Mouse (Mus musculus) G1E-ER4 (cell line): ENCODE results near the gene Nipsnap3b. TPM values are rescaled to one million over a fixed set of nuclear protein-coding genes. Genes with fewer than 3 reads are reported as not detected.

Source experiments
- GATA1 ChIP-seq: IDR thresholded peaks from one replicate; pipeline ENCODE4 v1.8.0; 2012; ENCODE audit warnings: low read length, inconsistent platforms
- polyA plus RNA-seq: library from polyadenylated mRNA; stranded (reverse); fragments of >175 nt; gene quantifications from 2 replicates; pipeline ENCODE4 v1.2.3, GENCODE M21; 2012

The Nipsnap3b gene
- polyA plus RNA-seq: 25.7 and 26.5 TPM in 2 replicates

- TF ChIP-seq GATA1: no peak
Measured at GRCm38 (mm10) chr4:53011732-53012361, at the start of gene Nipsnap3b. Gene Nipsnap3b (plus strand): TSS chr4:53011880.

- no peak for TF ChIP-seq GATA1
Measured at GRCm38 (mm10) chr4:52964247-52964646, 47.4 kb upstream of the Nipsnap3b start, which contains the start of gene Olfr270. Gene Olfr270 (plus strand): TSS chr4:52964547.

GRCm38 (mm10) chr4:52985216-52985615, 26.5 kb upstream of the Nipsnap3b start:
- TF ChIP-seq GATA1: no peak

- TF ChIP-seq GATA1: no peak
Measured at GRCm38 (mm10) chr4:52986266-52986665, 25.4 kb upstream of the Nipsnap3b start.

GRCm38 (mm10) chr4:52989248-52989647, 22.4 kb upstream of the Nipsnap3b start, which contains the start of gene Nipsnap3a:
Gene Nipsnap3a (plus strand): TSS chr4:52989272.
- no peak for TF ChIP-seq GATA1

- TF ChIP-seq GATA1: no peak
Measured at GRCm38 (mm10) chr4:52999449-52999848, 12.2 kb upstream of the Nipsnap3b start.

- TF ChIP-seq GATA1: no peak
Measured at GRCm38 (mm10) chr4:53000154-53000553, 11.5 kb upstream of the Nipsnap3b start.

- TF ChIP-seq GATA1: no peak
Measured at GRCm38 (mm10) chr4:53009183-53009582, 2.5 kb upstream of the Nipsnap3b start.

GRCm38 (mm10) chr4:53009871-53010270, 1.8 kb upstream of the Nipsnap3b start:
- no peak for TF ChIP-seq GATA1

- TF ChIP-seq GATA1: no peak
Measured at GRCm38 (mm10) chr4:53014421-53014820, 2.7 kb downstream of the Nipsnap3b start.

- TF ChIP-seq GATA1: no peak
Measured at GRCm38 (mm10) chr4:53015024-53015423, 3.3 kb downstream of the Nipsnap3b start.

- no peak for TF ChIP-seq GATA1
Measured at GRCm38 (mm10) chr4:53018392-53018791, 6.7 kb downstream of the Nipsnap3b start.

GRCm38 (mm10) chr4:53023189-53023925, 11.7 kb downstream of the Nipsnap3b start:
- TF ChIP-seq GATA1: no peak

- no peak for TF ChIP-seq GATA1
Measured at GRCm38 (mm10) chr4:53024397-53024796, 12.7 kb downstream of the Nipsnap3b start.

GRCm38 (mm10) chr4:53027811-53028210, 16.1 kb downstream of the Nipsnap3b start:
- TF ChIP-seq GATA1: no peak

- no peak for TF ChIP-seq GATA1
Measured at GRCm38 (mm10) chr4:53030326-53030948, 18.8 kb downstream of the Nipsnap3b start.

- TF ChIP-seq GATA1: no peak
Measured at GRCm38 (mm10) chr4:53043819-53044218, 32.1 kb downstream of the Nipsnap3b start.
